Mouse (Mus musculus): Measurements from ENCODE around the gene F2rl1.

- TF ChIP-seq POLR2A (IDR thresholded peaks at IDR 0.05; ENCODE audit: insufficient read length, low read depth) (no peak), TCF12 (IDR thresholded peaks at IDR 0.05; ENCODE audit: insufficient read depth, poor library complexity, severe bottlenecking) (peak; percentile 57), USF1 (IDR thresholded peaks at IDR 0.05; ENCODE audit: low read depth) (no peak), E2F4 (IDR thresholded peaks at IDR 0.05; ENCODE audit: insufficient read depth) (no peak), MYOG (IDR thresholded peaks at IDR 0.05; ENCODE audit: control insufficient read depth in 1 of 3, insufficient read depth in 1 of 3, insufficient read length in 2 of 3, low read depth in 2 of 3) (peak in 2 of 3 experiments; percentile 47 to 89), REST (IDR thresholded peaks at IDR 0.05; ENCODE audit: insufficient read depth, insufficient read length) (no peak), MAX (IDR thresholded peaks at IDR 0.05; ENCODE audit: low read depth) (peak; percentile 9)
These were observed 29.0 kb upstream of the F2rl1 start for GRCm38 (mm10) chr13:95553885-95554492.
